Mouse (Mus musculus): ENCODE results near the gene Sdr42e1.
A peak's percentile ranks its signal among the peaks of the same experiment; 100 is the strongest.

The Sdr42e1 gene

GRCm38 (mm10) chr8:117673430-117673830 is at the start of gene Sdr42e1:
Gene Sdr42e1 (minus strand): TSS chr8:117673689.
- DNase-seq: peak; percentile 27

- DNase-seq: no peak
Observed at GRCm38 (mm10) chr8:117718152-117718860, 44.8 kb upstream of the Sdr42e1 start.

- no peak for DNase-seq
Observed at GRCm38 (mm10) chr8:117715896-117716295, 42.4 kb upstream of the Sdr42e1 start.

GRCm38 (mm10) chr8:117714604-117715003 is 41.1 kb upstream of the Sdr42e1 start:
- DNase-seq: no peak

- DNase-seq: no peak
Observed at GRCm38 (mm10) chr8:117712226-117712625, 38.7 kb upstream of the Sdr42e1 start.

GRCm38 (mm10) chr8:117706141-117706540 is 32.7 kb upstream of the Sdr42e1 start:
- no peak for DNase-seq

- DNase-seq: no peak
Observed at GRCm38 (mm10) chr8:117702701-117703100, 29.2 kb upstream of the Sdr42e1 start.

GRCm38 (mm10) chr8:117701859-117702258 is 28.4 kb upstream of the Sdr42e1 start, which contains the start of gene Hsd17b2:
Gene Hsd17b2 (plus strand): TSS chr8:117701904.
- DNase-seq: no peak

- no peak for DNase-seq
Observed at GRCm38 (mm10) chr8:117701246-117701645, 27.8 kb upstream of the Sdr42e1 start.

GRCm38 (mm10) chr8:117700699-117701098 is 27.2 kb upstream of the Sdr42e1 start:
- DNase-seq: no peak

GRCm38 (mm10) chr8:117697248-117697647 is 23.8 kb upstream of the Sdr42e1 start:
- DNase-seq: no peak

- no peak for DNase-seq
Observed at GRCm38 (mm10) chr8:117695636-117696035, 22.1 kb upstream of the Sdr42e1 start.

GRCm38 (mm10) chr8:117692131-117692530 is 18.6 kb upstream of the Sdr42e1 start:
- DNase-seq: no peak

GRCm38 (mm10) chr8:117687890-117688289 is 14.4 kb upstream of the Sdr42e1 start:
- no peak for DNase-seq

- no peak for DNase-seq
Observed at GRCm38 (mm10) chr8:117684504-117684903, 11.0 kb upstream of the Sdr42e1 start.

- DNase-seq: no peak
Observed at GRCm38 (mm10) chr8:117683925-117684472, 10.5 kb upstream of the Sdr42e1 start.

GRCm38 (mm10) chr8:117678650-117679049 is 5.2 kb upstream of the Sdr42e1 start:
- DNase-seq: no peak

GRCm38 (mm10) chr8:117677011-117677410 is 3.5 kb upstream of the Sdr42e1 start:
- DNase-seq: no peak

GRCm38 (mm10) chr8:117676460-117676859 is 3.0 kb upstream of the Sdr42e1 start:
- no peak for DNase-seq

GRCm38 (mm10) chr8:117675171-117675570 is 1.7 kb upstream of the Sdr42e1 start:
- no peak for DNase-seq

- DNase-seq: no peak
Observed at GRCm38 (mm10) chr8:117672558-117672957, 931 bp downstream of the Sdr42e1 start.

- DNase-seq: no peak
Observed at GRCm38 (mm10) chr8:117670461-117670860, 3.0 kb downstream of the Sdr42e1 start.

GRCm38 (mm10) chr8:117667349-117668124 is 6.0 kb downstream of the Sdr42e1 start:
- no peak for DNase-seq
